Mouse (Mus musculus) heart, adult 2 months (tissue): ENCODE data around the gene Soga1. TPM values are rescaled to one million over a fixed set of nuclear protein-coding genes. Genes with fewer than 3 reads are reported as not detected.

Experiments
- DNase-seq, 2 experiments: peaks; one replicate each; pipeline ENCODE4 v3.0.0; 2021
- H3K27ac ChIP-seq: fragments of 200-600 bp; 2 replicates; pipeline ENCODE4 v1.8.1; 2022
- H3K27me3 ChIP-seq: fragments of 200-500 bp; 2 replicates; pipeline ENCODE4 v1.6.1; 2012; ENCODE audit warnings: mild to moderate bottlenecking, low read length, inconsistent platforms, mixed read lengths; ENCODE audit not compliant: control insufficient read depth, insufficient read depth
- H3K36me3 ChIP-seq: fragments of 200-500 bp; 2 replicates; pipeline ENCODE4 v1.6.1; 2012; ENCODE audit warnings: low read length, inconsistent platforms; ENCODE audit not compliant: control insufficient read depth, insufficient read depth
- H3K4me1 ChIP-seq: fragments of 200-500 bp; 2 replicates; pipeline ENCODE4 v1.6.1; 2011; ENCODE audit warnings: low read length; ENCODE audit not compliant: control insufficient read depth, insufficient read depth
- H3K4me3 ChIP-seq: fragments of 200-600 bp; 2 replicates; pipeline ENCODE4 v1.8.1; 2022
- H3K79me2 ChIP-seq: fragments of 200-500 bp; replicated peaks from 2 replicates; pipeline ENCODE4 v1.6.1; 2012; ENCODE audit warnings: mild to moderate bottlenecking, inconsistent platforms, low read length, moderate library complexity, mixed read lengths; ENCODE audit not compliant: control insufficient read depth, insufficient read depth
- H3K9ac ChIP-seq: fragments of 200-500 bp; 2 replicates; pipeline ENCODE4 v1.6.1; 2012; ENCODE audit warnings: low read depth, mild to moderate bottlenecking, control low read depth, inconsistent platforms, low read length, mixed read lengths
- CTCF ChIP-seq: fragments of 200-600 bp; IDR thresholded peaks from 2 replicates; pipeline ENCODE4 v1.8.1; 2022; ENCODE audit warnings: antibody characterized with exemption, mild to moderate bottlenecking, moderate library complexity
- EP300 ChIP-seq: fragments of 200-500 bp; IDR thresholded peaks from 2 replicates; pipeline ENCODE4 v1.6.1; 2011; ENCODE audit warnings: low read depth, low read length, control low read depth; ENCODE audit not compliant: insufficient read depth
- POLR2A ChIP-seq: fragments of 200-500 bp; IDR thresholded peaks from 2 replicates; pipeline ENCODE4 v1.6.1; 2011; ENCODE audit warnings: mild to moderate bottlenecking, low read depth, low read length, control low read depth; ENCODE audit not compliant: insufficient read depth
- WGBS: fragments of 180-500 bp; shearing (Covaris S2); methylation state at CpG from one replicate; pipeline ENCODE4 v1.1.7; 2018; 5-methylcytosine and 5-hydroxymethylcytosine counted together
- intact Hi-C: fragments of 180-260 bp; cut with DNase I; formaldehyde crosslinking; loops from one replicate; pipeline ENCODE4 v1.15.1; 2025
- polyA plus RNA-seq: library from polyadenylated mRNA; depleted of rRNA; stranded (reverse); fragments of >200 nt; gene quantifications from 2 replicates; pipeline ENCODE4 v1.2.3, GENCODE M21; 2012
- total RNA-seq, 2 experiments: library from RNA; stranded (reverse); gene quantifications; 2 replicates each; pipeline ENCODE4 v1.2.3; 2021

The Soga1 gene
- total and polyA plus RNA-seq, 3 experiments, result 4.8 to 11.7 (median 10.0) TPM

DNA sequence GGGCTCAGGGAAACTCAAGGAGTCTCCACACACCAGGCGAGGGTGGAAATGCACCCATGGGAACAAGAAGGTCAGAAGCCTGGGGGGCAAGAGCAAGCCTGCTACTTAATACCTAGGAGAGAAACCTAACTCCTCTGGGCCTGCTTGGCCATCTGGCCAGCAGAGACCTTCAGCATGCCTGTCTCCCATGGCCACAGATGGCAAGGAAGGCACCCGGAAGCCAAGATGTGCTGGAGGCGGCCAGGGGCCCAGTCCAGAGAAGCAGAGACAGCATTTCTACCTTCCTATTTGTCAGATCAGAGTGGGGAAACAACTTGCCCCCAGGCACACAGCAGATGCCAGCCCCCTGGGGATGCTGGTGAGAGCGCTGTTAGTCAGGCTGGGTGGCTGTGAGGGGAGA, 50.8 kb downstream of the Soga1 start:
- no peak for TF ChIP-seq EP300
- TF ChIP-seq CTCF, result no peak
- no peak for TF ChIP-seq POLR2A
- Histone ChIP-seq H3K4me1 (no peaks in the 10 kb centered on the region), H3K79me2 (no peaks in the 10 kb centered on the region), H3K36me3 (no peaks in the 10 kb centered on the region), H3K27me3 (no peaks in the 10 kb centered on the region), H3K9ac (no peak overlapping the region), H3K4me3 (no peak overlapping the region), H3K27ac (no peak overlapping the region)
- 86% methylated on average over 4 of the region's 4 CpGs for WGBS
- DNase-seq, result no peak
- intact Hi-C loops, result loop anchor here (2.0 kb wide), 1 partner anchor 123 kb away; no protein-coding TSS in a partner anchor

DNA sequence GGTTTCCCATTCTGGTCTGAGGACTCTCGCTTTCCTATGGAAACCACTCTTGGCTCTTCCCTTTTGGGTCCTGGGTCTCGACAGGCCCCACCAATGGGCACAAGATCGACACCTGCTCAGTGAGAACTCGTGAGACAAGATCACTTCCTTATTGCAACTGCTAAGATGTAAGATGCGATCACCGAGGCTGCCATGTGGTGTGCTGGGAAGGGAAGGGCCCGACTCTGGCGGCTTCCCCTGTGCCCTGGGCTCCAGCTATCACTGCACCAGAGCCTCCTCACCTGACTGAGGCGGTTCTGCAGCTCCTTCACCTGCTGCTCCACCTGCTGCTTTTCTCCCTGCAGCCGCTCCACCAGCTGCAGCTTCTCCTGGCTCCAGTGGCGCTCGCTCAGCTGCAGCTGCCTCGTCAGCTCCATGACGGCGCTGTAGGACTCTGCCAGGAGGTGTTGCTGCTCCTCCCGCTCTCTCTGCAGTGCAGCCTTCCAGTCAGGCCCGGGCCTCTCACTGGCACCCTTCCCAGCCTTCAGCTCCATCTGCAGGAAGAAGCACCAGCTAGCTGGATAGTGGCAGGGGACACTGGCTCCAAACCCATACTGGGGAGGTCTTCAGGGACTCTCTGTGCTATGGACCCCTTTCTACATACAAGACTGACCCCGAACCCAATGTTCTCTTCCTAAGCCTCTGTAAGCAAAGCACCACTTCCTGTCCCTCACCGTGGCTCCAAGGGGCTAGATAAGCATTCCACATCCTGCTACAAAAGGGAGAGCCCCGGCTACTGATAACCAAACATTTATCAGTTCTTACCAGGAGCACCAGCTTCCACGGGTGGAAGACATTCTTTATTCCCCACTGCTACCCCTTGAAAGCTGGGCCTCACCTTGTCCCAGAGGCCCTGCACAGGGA, 51.7 kb downstream of the Soga1 start:
- TF ChIP-seq CTCF (no peak), EP300 (no peak), POLR2A (no peak)
- Histone ChIP-seq H3K27me3 (no peaks in the 10 kb centered on the region), H3K36me3 (no peaks in the 10 kb centered on the region), H3K4me1 (no peaks in the 10 kb centered on the region), H3K79me2 (no peaks in the 10 kb centered on the region), H3K27ac (no peak overlapping the region), H3K4me3 (no peak overlapping the region), H3K9ac (no peak overlapping the region)
- peak; percentile 45 to 52 for DNase-seq
- intact Hi-C loops, result loop anchor here (2.0 kb wide), 1 partner anchor 123 kb away; no protein-coding TSS in a partner anchor
- 70% methylated on average over 21 of the region's 21 CpGs for WGBS

DNA sequence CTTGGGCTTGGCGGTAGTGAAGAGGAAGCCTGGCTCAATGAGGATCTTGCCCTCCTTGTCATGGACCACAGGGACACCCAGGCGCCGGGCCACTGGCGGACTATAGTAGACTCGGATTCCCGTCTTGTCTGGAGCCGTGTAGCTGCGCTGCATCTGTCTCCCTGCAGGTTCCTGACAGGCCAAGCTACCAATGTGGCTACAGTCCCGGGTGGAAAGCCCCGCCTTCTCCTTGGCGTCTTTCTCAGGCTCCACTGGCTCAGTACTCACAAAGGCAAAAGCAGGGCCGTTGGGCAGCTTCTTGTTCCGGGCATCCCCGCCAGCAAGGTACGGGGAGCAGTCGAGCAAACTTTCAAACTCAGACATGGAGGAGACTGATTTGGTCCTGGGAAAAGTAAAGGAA, 57.9 kb downstream of the Soga1 start:
- Histone ChIP-seq H3K36me3 (no peaks in the 10 kb centered on the region), H3K4me3 (no peak overlapping the region), H3K4me1 (no peaks in the 10 kb centered on the region), H3K9ac (no peak overlapping the region), H3K79me2 (no peaks in the 10 kb centered on the region), H3K27me3 (no peaks in the 10 kb centered on the region), H3K27ac (no peak overlapping the region)
- WGBS, result 93% methylated on average over 16 of the region's 16 CpGs
- TF ChIP-seq EP300 (no peak), POLR2A (no peak), CTCF (no peak)
- DNase-seq, result no peak
- intact Hi-C loops, result no loop called here

DNA sequence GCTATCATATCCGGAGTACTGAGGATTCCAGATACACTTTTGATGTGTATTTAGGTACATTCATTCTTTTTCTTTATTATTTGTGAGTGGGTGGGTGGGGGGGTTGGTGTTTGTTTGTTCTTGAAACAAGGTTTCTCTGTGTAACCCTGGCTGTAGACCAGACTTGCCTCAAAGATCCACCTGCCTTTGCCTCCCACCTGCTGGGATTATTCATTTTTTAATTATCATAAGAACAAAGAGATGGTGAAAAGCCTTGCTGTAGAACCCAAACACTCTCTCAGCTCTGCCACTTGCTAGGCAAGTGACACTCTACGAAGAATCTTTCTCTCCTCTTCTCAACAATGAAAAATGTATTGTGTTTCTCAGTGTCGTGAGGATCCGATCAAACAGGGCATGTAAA, 59.8 kb downstream of the Soga1 start:
- no peak for TF ChIP-seq POLR2A
- no peak for TF ChIP-seq EP300
- TF ChIP-seq CTCF, result no peak
- Histone ChIP-seq H3K4me3 (no peak overlapping the region), H3K27ac (no peak overlapping the region), H3K9ac (no peak overlapping the region), H3K4me1 (no peaks in the 10 kb centered on the region), H3K36me3 (no peaks in the 10 kb centered on the region), H3K79me2 (no peaks in the 10 kb centered on the region), H3K27me3 (no peaks in the 10 kb centered on the region)
- intact Hi-C loops, result no loop called here
- no peak for DNase-seq
- 89% methylated on average over 4 of the region's 4 CpGs for WGBS

DNA sequence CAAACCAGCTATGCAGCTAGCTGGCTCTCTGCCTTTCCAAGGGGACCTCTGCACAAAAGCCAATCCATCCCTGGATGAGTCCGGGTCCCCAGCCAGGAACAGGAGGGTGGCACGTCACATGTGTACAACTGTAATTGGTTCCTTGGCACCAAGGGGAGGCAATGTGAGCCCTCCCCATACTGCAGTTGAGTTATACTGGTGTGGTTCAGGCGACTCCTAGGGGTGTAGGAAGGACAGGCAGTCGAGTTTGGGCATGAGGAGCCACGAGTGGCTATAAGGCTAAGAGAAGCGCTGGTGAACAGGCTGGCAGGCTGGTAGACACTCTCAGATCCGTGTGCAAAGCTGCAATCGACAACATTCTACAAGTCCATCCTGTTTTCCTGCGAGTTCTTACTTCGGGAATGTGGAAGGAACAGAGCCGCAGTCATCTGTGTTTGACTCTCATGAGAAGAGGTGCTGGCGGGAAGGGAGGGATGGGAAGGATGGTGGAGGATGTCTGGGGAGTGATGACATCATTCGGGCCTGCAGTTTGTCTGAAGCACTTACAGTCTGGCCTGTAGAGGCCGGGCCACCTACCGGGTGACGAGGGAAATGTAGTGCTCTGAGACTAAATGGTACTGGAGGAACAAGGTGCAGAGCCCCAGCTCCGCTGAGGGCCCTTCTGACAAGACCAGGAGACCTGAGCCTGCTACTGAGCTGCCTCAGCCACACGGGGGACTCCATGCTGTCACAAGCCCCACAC, 62.4 kb downstream of the Soga1 start:
- no peaks in the 10 kb centered on the region for H3K79me2 ChIP-seq
- no peak overlapping the region for H3K9ac ChIP-seq
- H3K4me3 ChIP-seq, result no peak overlapping the region
- H3K27me3 ChIP-seq, result no peaks in the 10 kb centered on the region
- no peak overlapping the region for H3K27ac ChIP-seq
- no peaks in the 10 kb centered on the region for H3K36me3 ChIP-seq
- 52% methylated on average over 18 of the region's 18 CpGs for WGBS
- TF ChIP-seq POLR2A (no peak), EP300 (no peak), CTCF (peak; percentile 18)
- no peaks in the 10 kb centered on the region for H3K4me1 ChIP-seq
- DNase-seq, result no peak
- intact Hi-C loops, result no loop called here
